Mouse (Mus musculus) small intestine, adult 2 months (tissue): ENCODE measurements around the gene Foxp1.

Experiments
- CTCF ChIP-seq: fragments of 200-500 bp; IDR thresholded peaks from 2 replicates; pipeline ENCODE4 v1.5.1; 2012; ENCODE audit warnings: low read depth, mild to moderate bottlenecking, control low read depth, inconsistent platforms, low read length, moderate library complexity, mixed read lengths; ENCODE audit not compliant: insufficient replicate concordance, insufficient read length; ENCODE audit errors: extremely low read depth
- POLR2A ChIP-seq: fragments of 200-500 bp; IDR thresholded peaks from 2 replicates; pipeline ENCODE4 v1.6.1; 2012; ENCODE audit warnings: low read depth, mild to moderate bottlenecking, control low read depth, inconsistent platforms, low read length, moderate library complexity

DNA sequence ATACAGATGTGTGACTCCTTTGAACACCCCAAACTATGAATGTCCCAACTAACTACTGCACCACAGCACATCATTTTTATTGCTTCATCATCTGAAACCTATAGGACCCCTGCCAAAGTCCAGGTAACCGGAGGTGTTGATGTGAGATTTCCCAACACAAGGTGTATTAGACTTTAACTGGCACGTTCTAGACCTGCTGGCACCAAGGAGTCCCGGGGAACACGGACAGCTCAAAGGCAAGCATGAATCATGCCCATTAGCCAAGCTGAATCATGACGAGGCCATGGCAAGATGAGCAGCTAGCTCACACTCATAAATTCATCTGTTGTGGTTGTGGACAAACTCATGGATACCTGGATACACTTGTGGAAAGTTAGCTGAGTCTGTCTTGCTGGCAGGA lies 568.1 kb downstream of the Foxp1 start:
- TF ChIP-seq CTCF (no peak), POLR2A (no peak)
